Mouse (Mus musculus) kidney, postnatal 10 days (tissue): ENCODE data around the gene Fcrl5.
A peak's percentile ranks its signal among the peaks of the same experiment; 100 is the strongest.

Experiments used
- DNase-seq: peaks from one replicate; pipeline ENCODE4 v3.0.0; 2021; ENCODE audit warnings: mixed read lengths

Fcrl5 gene

DNA sequence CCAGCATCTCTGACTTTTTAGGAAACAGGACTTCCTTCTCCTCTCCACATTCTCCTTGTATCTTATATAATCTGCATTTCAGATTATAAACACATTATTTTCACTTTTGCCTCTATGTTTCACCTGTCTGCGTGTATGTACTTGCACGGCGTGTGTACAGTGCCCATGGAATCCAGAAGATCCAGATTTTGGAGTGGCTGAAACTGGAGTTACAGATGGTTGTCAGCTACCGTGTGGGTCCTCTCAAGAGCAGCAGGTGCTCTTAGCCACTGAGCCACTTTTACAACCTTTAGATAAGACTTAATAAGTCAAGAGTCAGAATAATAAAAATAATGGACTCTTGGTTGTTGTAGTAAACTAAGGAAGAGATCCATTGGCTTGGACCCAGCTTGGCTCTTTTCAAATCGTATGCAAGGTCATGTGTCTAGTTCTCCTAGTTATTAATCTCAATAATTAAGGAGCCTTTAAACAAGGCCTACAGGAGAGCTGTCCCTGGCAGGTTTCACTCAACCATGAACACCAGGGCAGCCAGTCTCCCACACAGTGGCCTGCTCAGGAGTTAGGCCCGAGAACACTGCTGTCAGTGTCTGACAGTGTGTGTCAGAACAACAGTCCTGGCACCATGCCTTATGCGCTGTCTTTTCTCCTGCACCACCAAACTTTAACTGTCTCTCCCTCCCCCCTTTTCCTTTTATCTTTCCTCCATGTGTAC is 98.2 kb downstream of the Fcrl5 start:
- peak; percentile 18 for DNase-seq

DNA sequence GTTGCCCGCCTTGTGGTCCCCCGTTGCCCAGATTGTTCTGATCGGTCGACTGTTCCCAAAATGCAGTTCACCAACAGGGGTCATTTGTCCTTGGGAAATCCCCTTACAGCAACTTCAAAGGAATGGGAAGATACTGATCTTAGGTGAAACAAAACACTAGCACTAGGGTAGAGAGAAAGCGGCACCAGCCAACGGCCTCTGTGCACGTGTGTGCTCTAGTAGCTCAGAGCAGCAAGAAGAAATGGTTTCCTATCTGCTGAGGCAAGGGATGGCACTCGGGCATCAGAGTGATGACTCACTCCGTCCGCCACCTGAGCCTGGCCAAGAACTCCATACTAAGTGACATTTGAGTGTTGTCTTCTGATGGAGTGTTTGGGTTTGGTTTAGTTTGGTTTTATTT is 102.5 kb downstream of the Fcrl5 start:
- DNase-seq: no peak

DNA sequence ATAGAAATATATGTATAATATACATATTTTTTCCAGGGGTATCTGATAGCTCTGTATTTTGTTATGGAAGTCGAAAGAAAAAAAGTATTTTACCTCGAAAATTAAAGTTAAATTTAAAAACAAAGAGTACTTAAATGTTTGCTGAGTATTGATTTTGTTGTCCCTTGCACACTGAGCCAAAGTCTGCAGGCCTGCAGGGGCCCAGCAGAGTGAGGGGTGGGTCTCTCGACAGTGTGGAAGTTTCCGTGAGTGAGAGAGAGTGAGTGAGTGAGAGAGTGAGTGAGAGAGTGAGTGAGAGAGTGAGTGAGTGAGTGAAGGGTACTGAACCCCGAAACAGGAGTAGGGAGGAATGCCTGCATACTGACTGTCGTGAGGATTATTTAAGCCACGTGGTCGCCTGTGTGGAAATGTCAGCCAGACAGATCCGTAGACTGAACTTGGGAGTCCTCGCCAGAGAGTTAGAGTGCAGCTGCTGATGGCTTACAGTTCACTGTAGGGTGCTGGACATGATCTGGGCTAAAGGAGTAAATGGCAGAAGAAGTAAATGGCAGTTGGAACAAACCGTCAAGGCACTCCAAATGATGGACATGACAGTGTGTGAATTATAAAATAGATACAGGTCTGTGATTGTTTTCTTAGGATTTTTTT is 104.6 kb downstream of the Fcrl5 start:
- no peak for DNase-seq

DNA sequence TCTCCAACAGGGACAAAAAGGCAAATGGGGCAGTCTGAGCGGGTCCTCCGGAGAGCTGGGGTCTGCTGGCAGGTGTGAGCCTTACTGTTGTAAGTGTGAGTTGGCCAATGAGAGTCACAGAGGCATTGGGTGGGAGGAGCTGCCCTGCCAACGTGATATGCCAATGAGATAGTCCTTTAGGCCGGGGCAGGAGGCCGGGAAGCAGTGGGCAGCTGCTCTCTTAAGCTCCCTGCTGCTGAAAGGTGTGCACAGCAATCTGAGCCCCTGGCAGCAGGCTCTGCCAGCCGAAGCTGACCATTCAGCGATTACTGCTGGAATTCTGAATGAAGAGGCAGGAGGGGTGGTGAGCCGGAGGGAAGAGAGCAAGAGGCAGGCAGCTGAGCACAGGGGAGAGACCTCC is 105.1 kb downstream of the Fcrl5 start:
- DNase-seq: peak; percentile 21

DNA sequence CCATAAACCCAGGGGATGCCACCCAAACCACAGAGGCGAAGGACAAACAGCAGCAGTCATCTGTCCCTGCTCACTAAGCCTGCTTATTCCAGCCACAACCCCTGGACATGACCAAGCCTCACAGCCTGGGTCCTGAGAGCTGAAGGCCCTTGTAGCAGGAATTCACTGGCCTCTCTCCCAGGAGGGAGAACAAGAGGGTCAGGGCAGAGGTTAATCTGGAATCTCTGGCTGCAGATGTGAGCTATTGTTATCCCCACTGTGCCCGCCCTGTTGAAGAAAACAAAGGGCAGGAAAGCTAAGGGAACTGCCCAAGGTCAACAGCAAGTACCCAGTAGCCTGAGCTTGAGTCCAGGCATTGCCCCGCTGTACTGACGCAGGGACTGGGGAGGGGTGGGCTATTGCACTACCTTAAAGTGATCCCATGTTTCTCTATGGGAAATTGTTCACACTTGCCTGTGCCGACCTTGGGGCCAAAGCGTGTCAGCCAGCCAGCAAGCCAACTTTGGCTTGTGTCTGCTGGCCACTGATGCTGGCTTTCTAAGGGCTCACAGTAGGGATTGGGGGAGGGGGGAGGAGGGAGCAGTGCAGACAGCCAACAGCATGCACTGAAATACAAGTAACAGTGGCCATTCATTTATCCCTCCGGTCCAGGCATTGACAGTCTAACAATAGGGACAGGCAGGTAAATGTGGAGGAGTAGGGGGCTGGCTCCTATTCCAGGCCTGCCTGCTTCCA is 107.1 kb downstream of the Fcrl5 start:
- no peak for DNase-seq

DNA sequence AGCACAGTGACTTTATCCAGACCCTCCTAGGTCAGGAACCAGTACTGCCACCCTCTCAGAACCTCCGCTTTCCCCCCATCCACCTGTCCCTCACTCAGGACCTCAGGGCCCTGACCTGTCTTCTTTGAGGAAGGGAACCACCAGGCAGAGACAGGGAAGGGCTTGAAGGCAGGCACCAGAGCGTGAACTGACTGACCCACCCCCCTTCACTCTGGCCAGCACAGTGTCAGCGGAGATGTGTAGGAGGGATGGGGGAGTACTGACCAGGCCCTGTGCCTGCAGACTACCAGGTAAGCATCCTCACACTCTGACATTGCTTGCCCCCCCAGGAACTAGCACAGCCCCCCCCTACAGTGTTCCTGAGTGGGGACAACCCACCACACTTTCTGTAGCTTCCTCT is 110.0 kb downstream of the Fcrl5 start:
- DNase-seq: no peak

DNA sequence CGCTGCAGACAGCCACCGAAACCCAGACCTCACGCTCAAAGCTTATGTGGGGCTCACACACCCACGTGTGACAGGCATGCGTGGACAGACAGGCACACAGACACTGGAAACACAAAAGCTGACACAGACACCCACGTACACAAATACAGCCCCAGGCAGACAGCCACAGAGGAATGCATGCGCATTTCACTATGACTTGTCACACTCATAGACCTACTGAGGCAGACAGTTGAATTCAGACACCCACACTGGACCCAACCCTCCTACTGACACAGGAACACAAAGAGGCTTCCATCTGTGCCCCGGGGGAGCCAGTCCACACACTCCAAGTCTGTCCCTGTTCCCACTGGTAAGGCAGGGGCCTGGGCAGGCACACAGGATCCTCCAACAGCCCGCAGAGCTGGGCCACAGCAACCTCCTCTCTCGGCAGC is 110.7 kb downstream of the Fcrl5 start:
- no peak for DNase-seq

DNA sequence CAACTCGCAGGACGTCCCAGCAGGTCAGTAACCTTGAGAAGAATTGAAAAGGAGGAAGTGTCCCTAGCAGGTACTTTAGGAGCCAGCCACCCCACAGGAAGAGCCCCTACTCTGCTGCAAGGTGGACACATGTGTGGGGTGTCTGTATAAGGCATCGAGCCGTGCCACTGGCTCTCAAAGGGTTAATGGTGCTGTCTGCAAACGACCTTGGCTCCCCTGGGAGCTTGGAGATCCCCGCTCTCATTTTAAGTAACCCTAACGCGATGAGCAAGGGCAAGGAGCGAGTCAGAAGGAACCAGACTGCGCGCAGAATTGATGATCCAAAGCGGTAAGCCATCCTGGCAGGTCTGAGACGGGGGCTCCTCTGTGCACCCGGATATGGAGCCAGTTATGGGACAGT is 114.3 kb downstream of the Fcrl5 start:
- DNase-seq: no peak
